Mouse (Mus musculus): ENCODE measurements around the gene Clps. TPM values are rescaled to one million over a fixed set of nuclear protein-coding genes. Genes with fewer than 3 reads are reported as not detected.

Gene Clps
- polyA plus RNA-seq (2015; fragmentation: Nextera tagmentation; extraction: Ambion mirVana): 0.35 and 1.8 TPM in 2 replicates

GRCm38 (mm10) chr17:28560598-28560997 lies at the start of gene Clps:
Gene Clps, minus strand, starts transcription at chr17:28560766.
- Histone ChIP-seq H3K4me3 (ENCODE audit: low read length) (no peak within 1 kb of the TSS), H3K4me1 (replicated peaks; ENCODE audit: control insufficient read depth, insufficient read depth, low read length) (peaks cover 3% of the 10 kb centered on the region; the same call in 1 of the 2 replicates), H3K27ac (ENCODE audit: low read length) (peak within 1 kb of the TSS; percentile 18), H3K9ac (ENCODE audit: low read length) (no peak within 1 kb of the TSS), H3K4me2 (ENCODE audit: low read depth, low read length) (no peak within 1 kb of the TSS), H3K9me3 (ENCODE audit: control insufficient read depth, low read length) (no peaks in the 10 kb centered on the region), H3K27me3 (ENCODE audit: control insufficient read depth, insufficient read depth, low read depth, low read length) (no peaks in the 10 kb centered on the region), H3K36me3 (ENCODE audit: control insufficient read depth, insufficient read depth, low read length) (no peaks in the 10 kb centered on the region)
- 61% methylated on average over 4 of the region's 4 CpGs for WGBS
- ATAC-seq (ENCODE audit: low read depth): no peak

DNA sequence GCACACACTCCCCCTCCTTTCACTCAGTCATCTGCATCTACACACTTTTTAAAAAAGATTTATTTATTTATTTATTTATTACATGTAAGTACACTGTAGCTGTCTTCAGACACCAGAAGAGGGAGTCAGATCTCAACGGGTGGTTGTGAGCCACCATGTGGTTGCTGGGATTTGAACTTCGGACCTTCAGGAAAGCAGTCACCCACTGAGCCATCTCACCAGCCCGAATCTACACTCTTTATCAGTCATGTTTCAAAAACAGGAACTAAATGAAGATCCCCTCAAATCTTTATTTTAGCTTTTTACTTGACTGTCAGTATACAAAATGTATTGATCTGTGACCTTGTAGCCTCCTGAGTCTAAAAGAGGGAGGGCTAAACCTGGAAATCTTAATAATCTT lies 49.0 kb upstream of the Clps start:
- Histone ChIP-seq H3K4me2 (ENCODE audit: low read depth, low read length) (no peak overlapping the region), H3K36me3 (ENCODE audit: control insufficient read depth, insufficient read depth, low read length) (peaks cover 18% of the 10 kb centered on the region), H3K27ac (ENCODE audit: low read length) (no peak overlapping the region), H3K9me3 (ENCODE audit: control insufficient read depth, low read length) (no peaks in the 10 kb centered on the region), H3K9ac (ENCODE audit: low read length) (no peak overlapping the region), H3K4me1 (replicated peaks; ENCODE audit: control insufficient read depth, insufficient read depth, low read length) (no peaks in the 10 kb centered on the region), H3K4me3 (ENCODE audit: low read length) (no peak overlapping the region), H3K27me3 (ENCODE audit: control insufficient read depth, insufficient read depth, low read depth, low read length) (no peaks in the 10 kb centered on the region)
- 75% methylated on average over 3 of the region's 3 CpGs for WGBS
- ATAC-seq (ENCODE audit: low read depth): no peak

GRCm38 (mm10) chr17:28601557-28602250 lies 41.1 kb upstream of the Clps start:
- Histone ChIP-seq H3K27me3 (ENCODE audit: control insufficient read depth, insufficient read depth, low read depth, low read length) (no peaks in the 10 kb centered on the region), H3K4me1 (replicated peaks; ENCODE audit: control insufficient read depth, insufficient read depth, low read length) (no peaks in the 10 kb centered on the region), H3K9me3 (ENCODE audit: control insufficient read depth, low read length) (no peaks in the 10 kb centered on the region), H3K36me3 (ENCODE audit: control insufficient read depth, insufficient read depth, low read length) (peaks cover 51% of the 10 kb centered on the region), H3K4me3 (ENCODE audit: low read length) (no peak overlapping the region), H3K9ac (ENCODE audit: low read length) (no peak overlapping the region), H3K4me2 (ENCODE audit: low read depth, low read length) (no peak overlapping the region), H3K27ac (ENCODE audit: low read length) (no peak overlapping the region)
- no peak for ATAC-seq (ENCODE audit: low read depth)
- whole genome bisulfite sequencing: 88% methylated on average over 9 of the region's 9 CpGs

DNA sequence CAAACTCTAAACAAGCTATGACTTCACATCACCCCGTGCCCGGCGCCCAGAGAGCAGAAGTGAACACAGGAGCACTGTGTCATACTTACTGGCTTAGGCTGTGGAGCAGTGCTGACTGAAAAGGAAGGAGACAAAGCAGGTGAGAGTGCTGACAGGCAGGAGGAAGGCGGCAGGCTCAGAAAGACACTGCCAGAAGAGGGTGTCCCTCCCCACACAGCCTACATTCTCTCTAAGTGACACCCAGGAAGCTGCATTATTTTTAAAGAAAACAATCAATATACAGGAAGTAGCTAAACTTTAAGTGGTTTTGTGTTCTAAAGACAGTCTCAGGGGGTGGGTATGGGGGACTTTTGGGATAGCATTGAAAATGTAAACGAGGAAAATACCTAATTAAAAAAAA lies 40.2 kb upstream of the Clps start:
- no peak for ATAC-seq (ENCODE audit: low read depth)
- Histone ChIP-seq H3K4me1 (replicated peaks; ENCODE audit: control insufficient read depth, insufficient read depth, low read length) (no peaks in the 10 kb centered on the region), H3K4me2 (ENCODE audit: low read depth, low read length) (no peak overlapping the region), H3K9ac (ENCODE audit: low read length) (no peak overlapping the region), H3K27me3 (ENCODE audit: control insufficient read depth, insufficient read depth, low read depth, low read length) (no peaks in the 10 kb centered on the region), H3K4me3 (ENCODE audit: low read length) (no peak overlapping the region), H3K27ac (ENCODE audit: low read length) (no peak overlapping the region), H3K36me3 (ENCODE audit: control insufficient read depth, insufficient read depth, low read length) (peaks cover 52% of the 10 kb centered on the region), H3K9me3 (ENCODE audit: control insufficient read depth, low read length) (no peaks in the 10 kb centered on the region)
- WGBS: 80% methylated on average over 5 of the region's 5 CpGs

GRCm38 (mm10) chr17:28593965-28594364 lies 33.4 kb upstream of the Clps start:
- H3K9ac ChIP-seq (ENCODE audit: low read length): no peak overlapping the region
- H3K27me3 ChIP-seq (ENCODE audit: control insufficient read depth, insufficient read depth, low read depth, low read length): no peaks in the 10 kb centered on the region
- whole genome bisulfite sequencing: 66% methylated on average over 4 of the region's 4 CpGs
- H3K27ac ChIP-seq (ENCODE audit: low read length): no peak overlapping the region
- no peak for ATAC-seq (ENCODE audit: low read depth)
- H3K4me2 ChIP-seq (ENCODE audit: low read depth, low read length): no peak overlapping the region
- no peaks in the 10 kb centered on the region for H3K4me1 ChIP-seq (replicated peaks; ENCODE audit: control insufficient read depth, insufficient read depth, low read length)
- H3K36me3 ChIP-seq (ENCODE audit: control insufficient read depth, insufficient read depth, low read length): peaks cover 42% of the 10 kb centered on the region
- H3K4me3 ChIP-seq (ENCODE audit: low read length): no peak overlapping the region
- no peaks in the 10 kb centered on the region for H3K9me3 ChIP-seq (ENCODE audit: control insufficient read depth, low read length)

DNA sequence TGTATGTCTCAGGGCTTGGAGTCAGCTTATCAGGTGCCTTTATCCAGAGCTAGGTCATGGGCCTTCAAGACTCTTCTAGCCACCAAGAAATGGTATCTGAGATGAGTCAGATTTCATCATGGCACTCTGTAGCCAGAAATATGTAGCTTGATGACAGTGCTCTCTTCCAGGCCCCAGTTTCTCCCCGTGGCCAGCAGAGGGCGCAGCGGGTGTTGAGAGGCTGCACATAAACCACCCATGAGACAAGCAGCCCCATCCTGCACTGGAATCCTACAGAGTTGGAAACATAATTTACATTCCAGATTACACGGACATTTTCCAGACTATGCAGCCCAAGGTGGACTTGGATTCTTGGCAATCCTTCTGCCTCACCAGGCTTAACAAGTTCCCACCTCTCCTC lies 32.4 kb upstream of the Clps start:
- Histone ChIP-seq H3K27ac (ENCODE audit: low read length) (no peak overlapping the region), H3K9me3 (ENCODE audit: control insufficient read depth, low read length) (no peaks in the 10 kb centered on the region), H3K4me1 (replicated peaks; ENCODE audit: control insufficient read depth, insufficient read depth, low read length) (no peaks in the 10 kb centered on the region), H3K4me3 (ENCODE audit: low read length) (no peak overlapping the region), H3K36me3 (ENCODE audit: control insufficient read depth, insufficient read depth, low read length) (peaks cover 43% of the 10 kb centered on the region), H3K27me3 (ENCODE audit: control insufficient read depth, insufficient read depth, low read depth, low read length) (no peaks in the 10 kb centered on the region), H3K9ac (ENCODE audit: low read length) (no peak overlapping the region), H3K4me2 (ENCODE audit: low read depth, low read length) (no peak overlapping the region)
- WGBS: 8% methylated on average over 4 of the region's 4 CpGs
- ATAC-seq (ENCODE audit: low read depth): peak; percentile 47; the same call in 1 of the 2 replicates

GRCm38 (mm10) chr17:28591476-28591875 lies 30.9 kb upstream of the Clps start:
- no peak overlapping the region for H3K9ac ChIP-seq (ENCODE audit: low read length)
- no peaks in the 10 kb centered on the region for H3K27me3 ChIP-seq (ENCODE audit: control insufficient read depth, insufficient read depth, low read depth, low read length)
- WGBS: 94% methylated on average over 5 of the region's 5 CpGs
- no peak overlapping the region for H3K4me3 ChIP-seq (ENCODE audit: low read length)
- no peaks in the 10 kb centered on the region for H3K9me3 ChIP-seq (ENCODE audit: control insufficient read depth, low read length)
- no peak overlapping the region for H3K4me2 ChIP-seq (ENCODE audit: low read depth, low read length)
- H3K4me1 ChIP-seq (replicated peaks; ENCODE audit: control insufficient read depth, insufficient read depth, low read length): no peaks in the 10 kb centered on the region
- H3K27ac ChIP-seq (ENCODE audit: low read length): no peak overlapping the region
- ATAC-seq (ENCODE audit: low read depth): no peak
- H3K36me3 ChIP-seq (ENCODE audit: control insufficient read depth, insufficient read depth, low read length): peaks cover 35% of the 10 kb centered on the region

DNA sequence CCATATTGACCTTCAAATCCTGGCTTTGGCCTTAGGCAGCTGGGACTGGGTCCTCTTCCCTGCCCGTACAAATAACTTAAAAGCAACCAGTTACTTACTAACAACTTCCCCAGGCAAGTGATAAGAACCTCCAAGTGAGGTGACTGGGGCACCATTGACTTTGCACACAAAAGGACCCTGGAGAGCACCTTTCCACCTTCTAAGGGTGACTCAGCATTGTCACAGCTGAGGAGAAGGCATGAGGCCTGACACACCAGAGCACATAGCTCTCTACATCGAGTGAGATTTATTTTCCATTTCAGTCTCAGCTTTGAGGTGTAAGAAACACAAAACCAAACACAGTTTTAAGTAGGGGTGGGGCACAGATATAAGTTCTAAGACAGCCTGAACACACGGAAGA lies 30.0 kb upstream of the Clps start:
- Histone ChIP-seq H3K4me1 (replicated peaks; ENCODE audit: control insufficient read depth, insufficient read depth, low read length) (no peaks in the 10 kb centered on the region), H3K4me2 (ENCODE audit: low read depth, low read length) (no peak overlapping the region), H3K27ac (ENCODE audit: low read length) (no peak overlapping the region), H3K27me3 (ENCODE audit: control insufficient read depth, insufficient read depth, low read depth, low read length) (no peaks in the 10 kb centered on the region), H3K36me3 (ENCODE audit: control insufficient read depth, insufficient read depth, low read length) (peaks cover 33% of the 10 kb centered on the region), H3K4me3 (ENCODE audit: low read length) (no peak overlapping the region), H3K9me3 (ENCODE audit: control insufficient read depth, low read length) (no peaks in the 10 kb centered on the region), H3K9ac (ENCODE audit: low read length) (no peak overlapping the region)
- no peak for ATAC-seq (ENCODE audit: low read depth)
- WGBS: 74% methylated on average over 3 of the region's 3 CpGs

DNA sequence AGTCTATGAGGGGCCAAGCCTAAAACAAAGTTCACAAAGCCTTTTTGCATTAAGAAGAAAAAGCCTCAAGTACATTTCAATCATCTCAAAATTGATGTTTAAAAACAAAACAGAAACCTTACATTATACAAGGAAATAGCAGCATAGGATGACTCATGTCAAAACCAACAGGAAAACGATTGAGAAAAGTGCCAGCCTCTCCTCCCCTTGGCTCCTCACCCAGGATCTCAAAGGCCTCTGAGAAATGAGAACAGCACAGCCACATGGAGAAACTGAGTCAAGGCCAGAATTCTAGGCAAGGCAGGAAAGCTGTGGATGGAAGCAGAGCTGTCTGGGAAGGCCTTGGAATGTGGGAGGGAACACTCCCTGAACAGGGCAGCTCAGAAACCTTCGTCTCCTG lies 28.0 kb upstream of the Clps start:
- Histone ChIP-seq H3K4me3 (ENCODE audit: low read length) (no peak overlapping the region), H3K36me3 (ENCODE audit: control insufficient read depth, insufficient read depth, low read length) (peaks cover 29% of the 10 kb centered on the region), H3K4me2 (ENCODE audit: low read depth, low read length) (no peak overlapping the region), H3K9ac (ENCODE audit: low read length) (no peak overlapping the region), H3K9me3 (ENCODE audit: control insufficient read depth, low read length) (no peaks in the 10 kb centered on the region), H3K27me3 (ENCODE audit: control insufficient read depth, insufficient read depth, low read depth, low read length) (no peaks in the 10 kb centered on the region), H3K27ac (ENCODE audit: low read length) (no peak overlapping the region), H3K4me1 (replicated peaks; ENCODE audit: control insufficient read depth, insufficient read depth, low read length) (no peaks in the 10 kb centered on the region)
- ATAC-seq (ENCODE audit: low read depth): no peak
- WGBS: 83% methylated on average over 2 of the region's 2 CpGs
